Mouse (Mus musculus): ENCODE results near the gene Nprl2.

The Nprl2 gene

GRCm38 (mm10) chr9:107534408-107535202, 7.4 kb upstream of the Nprl2 start:
- DNase-seq (ENCODE audit: low spot score in 2 of 2), result no peak

DNA sequence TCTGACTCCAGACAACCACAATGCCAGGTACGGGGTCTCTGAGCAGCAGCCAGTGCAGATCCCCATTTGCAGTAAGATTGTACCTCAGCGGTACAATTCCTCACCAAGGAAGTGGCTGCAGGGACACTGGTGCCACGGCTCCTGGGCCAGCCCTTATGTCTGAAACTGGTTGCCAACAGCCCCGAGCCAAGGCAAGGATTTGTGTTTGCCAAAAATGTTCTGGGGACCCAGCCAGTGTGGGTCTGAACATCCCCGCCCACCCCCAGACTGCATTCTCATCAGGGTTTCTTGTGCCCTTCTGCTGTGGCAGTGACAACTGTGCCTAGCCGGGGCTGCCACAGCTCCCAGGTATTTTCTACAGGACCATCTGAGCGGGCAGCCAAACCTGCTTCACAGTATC, 3.8 kb upstream of the Nprl2 start:
- DNase-seq (ENCODE audit: low spot score in 2 of 2), result peak; percentile 73 to 76

DNA sequence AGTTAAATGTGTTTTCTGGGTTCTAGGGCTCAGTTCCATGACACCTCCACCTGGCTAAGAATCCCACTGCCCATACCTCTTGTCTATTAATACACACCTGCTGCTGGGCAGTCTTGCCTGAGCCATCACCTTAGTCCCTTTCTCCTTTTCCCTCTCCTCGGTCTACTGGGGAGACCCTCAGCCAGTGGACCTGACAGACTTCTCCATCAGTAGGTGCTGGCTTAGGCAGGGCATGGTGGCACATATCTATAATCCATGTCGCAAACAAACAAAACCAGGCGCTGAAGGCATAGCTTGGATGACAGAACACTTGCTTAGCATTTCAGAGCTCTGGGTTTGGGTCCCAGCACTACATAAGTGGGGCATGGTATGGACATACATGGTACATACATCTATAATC, 3.3 kb upstream of the Nprl2 start:
- DNase-seq (ENCODE audit: low spot score in 2 of 2), result no peak

DNA sequence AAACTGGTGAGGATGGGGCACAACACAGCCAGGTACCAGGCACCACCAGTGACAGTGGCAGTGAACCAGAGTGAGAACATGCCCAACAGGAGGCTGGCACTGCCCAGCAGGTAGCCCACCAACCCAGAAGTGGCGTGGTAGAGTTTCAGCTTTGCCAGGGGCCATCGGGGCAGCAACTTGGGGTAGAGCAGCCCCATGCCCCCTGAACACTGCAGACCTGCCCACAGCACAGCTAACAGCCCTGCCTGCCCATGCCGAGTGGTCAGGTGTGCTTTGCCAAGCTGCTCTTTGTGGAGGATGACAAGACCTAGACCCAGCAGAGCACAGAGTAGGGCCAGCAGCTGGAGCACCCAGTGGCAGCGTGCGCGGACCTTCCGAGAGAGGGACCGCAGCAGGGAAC, 2.1 kb upstream of the Nprl2 start:
- no peak for DNase-seq (ENCODE audit: low spot score in 2 of 2)

DNA sequence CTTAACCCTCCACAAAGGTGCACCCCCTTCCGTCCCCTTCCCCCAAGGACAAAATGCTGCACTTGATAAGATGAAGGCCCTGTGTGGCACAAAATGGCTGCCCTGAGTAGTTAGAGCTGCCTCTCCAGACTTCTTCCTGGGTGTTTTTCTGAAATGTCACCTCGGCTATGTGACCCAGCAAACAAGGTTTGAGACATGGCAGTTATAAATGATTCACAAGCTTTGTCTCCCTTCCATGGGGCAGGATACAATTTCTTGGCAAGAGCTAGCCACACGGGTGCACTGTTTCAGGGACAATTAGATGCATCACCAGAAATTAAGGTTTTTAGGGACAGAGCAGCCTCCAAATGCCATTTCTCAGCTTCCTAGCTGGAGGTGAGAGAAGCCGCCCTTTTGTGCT, 1.6 kb upstream of the Nprl2 start:
- no peak for DNase-seq (ENCODE audit: low spot score in 2 of 2)

- DNase-seq (ENCODE audit: low spot score in 2 of 2), result no peak
These were observed 1.0 kb upstream of the Nprl2 start for GRCm38 (mm10) chr9:107541005-107541404.

GRCm38 (mm10) chr9:107542352-107542686, 293 bp downstream of the Nprl2 start:
- DNase-seq (ENCODE audit: low spot score in 2 of 2), result no peak

DNA sequence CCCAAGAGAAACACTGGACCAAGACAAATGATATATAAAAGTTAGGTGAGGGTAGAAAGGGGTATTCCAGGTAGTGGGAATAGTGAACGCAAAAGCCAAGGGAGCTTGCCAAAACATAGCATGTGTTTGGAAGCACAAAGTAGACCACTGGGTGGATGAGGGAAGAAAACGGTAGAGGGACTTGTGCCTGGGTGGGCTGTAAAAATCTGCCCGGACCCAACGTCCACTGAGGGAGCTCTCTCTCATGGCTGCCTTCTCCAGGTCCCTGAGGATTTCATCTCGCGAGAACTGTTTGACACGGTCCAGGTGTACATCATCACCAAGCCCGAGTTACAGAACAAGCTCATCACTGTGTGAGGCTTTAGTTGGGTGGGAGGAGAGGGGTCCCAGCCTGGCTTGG, 695 bp downstream of the Nprl2 start:
- DNase-seq (ENCODE audit: low spot score in 2 of 2), result no peak

DNA sequence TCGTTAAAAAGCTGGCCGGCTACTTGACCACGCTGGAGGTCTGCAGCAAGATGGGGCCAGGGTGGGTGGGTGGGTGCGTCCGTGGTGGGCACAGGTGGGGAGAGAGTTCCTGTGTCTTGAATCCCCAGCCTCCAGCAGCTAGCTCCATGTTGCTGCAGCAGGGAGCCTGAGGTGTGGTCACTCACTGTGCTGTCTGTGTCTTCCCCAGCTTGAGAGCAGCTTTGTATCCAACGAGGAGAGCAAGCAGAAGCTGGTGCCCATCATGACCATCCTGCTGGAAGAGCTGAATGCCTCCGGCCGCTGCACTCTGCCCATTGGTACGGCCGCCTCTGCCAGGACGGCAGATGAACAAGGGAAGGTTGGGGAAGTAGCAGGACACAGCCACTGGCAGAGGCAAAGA, 1.3 kb downstream of the Nprl2 start:
- DNase-seq (ENCODE audit: low spot score in 2 of 2), result no peak

DNA sequence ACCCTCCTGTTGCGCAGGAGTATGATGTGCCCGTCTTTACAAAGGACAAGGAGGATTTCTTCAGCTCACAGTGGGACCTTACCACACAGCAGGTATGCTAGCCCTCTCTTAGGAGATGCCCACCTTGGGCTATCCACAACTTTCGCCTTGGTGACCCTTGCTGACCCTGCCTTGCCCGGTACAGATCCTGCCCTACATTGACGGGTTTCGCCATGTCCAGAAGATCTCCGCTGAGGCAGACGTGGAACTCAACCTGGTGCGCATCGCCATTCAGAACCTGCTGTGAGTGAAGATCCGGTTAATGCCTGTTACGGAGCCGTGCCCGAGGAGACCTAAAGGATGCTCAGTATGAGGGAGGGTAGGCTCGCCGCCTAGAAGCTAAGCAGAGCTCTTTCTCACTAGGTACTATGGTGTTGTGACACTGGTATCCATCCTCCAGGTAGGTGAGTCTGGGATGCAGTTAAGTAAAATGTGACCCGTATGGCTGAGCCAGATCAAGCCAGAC, 2.2 kb downstream of the Nprl2 start:
- no peak for DNase-seq (ENCODE audit: low spot score in 2 of 2)

DNA sequence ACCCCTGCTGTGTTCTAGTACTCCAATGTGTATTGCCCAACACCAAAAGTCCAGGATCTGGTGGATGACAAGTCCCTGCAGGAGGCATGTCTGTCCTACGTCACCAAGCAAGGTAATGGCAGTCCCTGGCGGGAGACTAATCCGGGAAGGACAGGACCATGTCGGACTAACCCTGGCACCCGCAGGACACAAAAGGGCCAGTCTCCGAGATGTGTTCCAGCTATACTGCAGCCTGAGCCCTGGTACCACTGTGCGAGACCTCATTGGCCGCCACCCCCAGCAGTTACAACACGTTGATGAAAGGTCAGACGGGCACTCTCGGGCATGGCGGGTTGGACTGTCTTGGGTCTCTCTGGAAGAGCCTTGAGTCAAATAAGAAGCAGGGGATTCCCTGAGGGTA, 2.7 kb downstream of the Nprl2 start:
- DNase-seq (ENCODE audit: low spot score in 2 of 2), result no peak

DNA sequence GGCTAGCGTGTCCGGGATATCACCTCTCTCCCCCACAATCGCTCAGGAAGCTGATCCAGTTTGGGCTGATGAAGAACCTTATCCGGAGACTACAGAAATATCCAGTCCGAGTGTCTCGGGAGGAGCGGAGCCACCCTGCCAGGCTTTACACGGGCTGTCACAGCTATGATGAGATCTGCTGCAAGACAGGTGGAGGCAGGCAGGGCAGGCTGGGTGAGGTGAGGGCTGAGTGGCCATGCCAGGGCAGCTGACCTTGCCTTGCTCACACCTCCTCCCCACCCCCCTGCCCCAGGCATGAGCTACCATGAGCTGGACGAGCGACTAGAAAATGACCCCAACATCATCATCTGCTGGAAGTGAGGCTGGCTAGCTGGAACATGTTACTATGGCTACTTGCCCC, 3.2 kb downstream of the Nprl2 start:
- no peak for DNase-seq (ENCODE audit: low spot score in 2 of 2)

GRCm38 (mm10) chr9:107545602-107546001, 3.6 kb downstream of the Nprl2 start:
- DNase-seq (ENCODE audit: low spot score in 2 of 2), result peak in 1 of 2 experiments; percentile 78

DNA sequence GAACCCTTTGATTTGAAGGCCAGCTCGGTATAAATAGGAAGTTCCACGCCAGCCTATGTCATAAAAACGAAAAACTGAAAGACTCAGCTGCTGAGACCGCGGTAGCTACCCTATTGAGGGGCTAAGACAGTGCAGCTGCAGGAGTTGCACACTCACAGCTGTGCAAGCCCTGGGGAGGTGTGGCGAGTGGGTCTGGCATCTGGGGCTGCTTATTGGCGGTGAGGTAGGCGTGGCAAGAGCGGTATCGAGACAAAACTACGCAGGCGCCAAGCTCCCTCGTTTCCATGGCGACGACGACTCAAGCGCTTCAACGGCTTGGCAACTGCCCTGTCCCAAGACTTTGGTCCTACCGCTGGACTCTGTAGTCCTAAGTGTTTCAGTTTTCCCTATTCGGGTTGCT, 5.0 kb downstream of the Nprl2 start, which contains the start of gene Zmynd10:
Gene Zmynd10 (plus strand): TSS at position 273 of the 400 bp plus-strand sequence.
- DNase-seq (ENCODE audit: low spot score in 2 of 2), result peak; percentile 94

GRCm38 (mm10) chr9:107547957-107548356, 5.9 kb downstream of the Nprl2 start:
- DNase-seq (ENCODE audit: low spot score in 2 of 2), result no peak

DNA sequence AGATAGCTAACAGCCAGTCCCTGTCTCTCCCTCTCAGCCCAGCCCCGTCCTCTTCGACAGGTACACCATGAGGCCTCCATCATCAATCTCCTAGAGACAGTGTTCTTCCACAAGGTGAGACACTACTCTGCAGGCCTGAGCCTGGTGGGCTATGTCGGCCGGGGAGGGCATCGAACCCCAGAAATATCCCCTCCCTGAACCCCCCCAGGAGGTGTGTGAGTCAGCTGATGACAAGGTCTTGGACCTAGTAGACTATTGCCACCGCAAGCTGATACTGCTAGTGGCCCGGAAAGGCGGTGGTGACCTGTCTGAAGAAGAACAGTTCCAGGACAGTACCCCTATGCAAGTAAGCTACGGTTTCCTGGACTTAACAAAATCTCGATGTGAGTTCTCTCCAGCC, 6.8 kb downstream of the Nprl2 start:
- DNase-seq (ENCODE audit: low spot score in 2 of 2), result no peak

- no peak for DNase-seq (ENCODE audit: low spot score in 2 of 2)
These were observed 7.5 kb downstream of the Nprl2 start for GRCm38 (mm10) chr9:107549297-107550074.

DNA sequence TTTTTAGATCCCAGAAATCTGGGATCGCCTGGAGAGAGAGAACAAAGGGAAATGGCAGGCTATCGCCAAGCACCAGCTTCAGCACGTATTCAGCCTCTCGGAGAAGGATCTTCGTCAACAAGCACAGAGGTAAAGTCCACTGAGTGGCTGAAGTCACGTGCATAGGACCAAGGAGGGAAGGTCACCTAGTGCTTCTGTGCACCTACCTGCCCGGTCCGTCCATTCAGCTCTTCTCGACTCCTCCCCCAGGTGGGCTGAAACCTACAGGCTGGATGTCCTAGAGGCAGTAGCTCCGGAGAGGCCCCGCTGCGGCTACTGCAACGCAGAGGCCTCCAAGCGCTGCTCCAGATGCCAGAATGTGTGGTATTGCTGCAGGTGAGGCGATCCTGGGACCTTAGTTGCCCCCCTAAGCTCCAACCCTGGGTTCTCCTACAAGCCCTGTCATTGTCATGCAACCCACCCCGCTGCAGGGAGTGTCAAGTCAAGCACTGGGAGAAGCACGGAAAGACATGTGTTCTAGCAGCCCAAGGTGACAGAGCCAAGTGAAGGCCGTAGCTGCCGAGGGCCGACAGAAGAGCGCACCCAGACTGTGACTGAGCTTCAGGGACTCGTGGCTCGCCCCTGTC, 8.6 kb downstream of the Nprl2 start:
- DNase-seq (ENCODE audit: low spot score in 2 of 2), result no peak

DNA sequence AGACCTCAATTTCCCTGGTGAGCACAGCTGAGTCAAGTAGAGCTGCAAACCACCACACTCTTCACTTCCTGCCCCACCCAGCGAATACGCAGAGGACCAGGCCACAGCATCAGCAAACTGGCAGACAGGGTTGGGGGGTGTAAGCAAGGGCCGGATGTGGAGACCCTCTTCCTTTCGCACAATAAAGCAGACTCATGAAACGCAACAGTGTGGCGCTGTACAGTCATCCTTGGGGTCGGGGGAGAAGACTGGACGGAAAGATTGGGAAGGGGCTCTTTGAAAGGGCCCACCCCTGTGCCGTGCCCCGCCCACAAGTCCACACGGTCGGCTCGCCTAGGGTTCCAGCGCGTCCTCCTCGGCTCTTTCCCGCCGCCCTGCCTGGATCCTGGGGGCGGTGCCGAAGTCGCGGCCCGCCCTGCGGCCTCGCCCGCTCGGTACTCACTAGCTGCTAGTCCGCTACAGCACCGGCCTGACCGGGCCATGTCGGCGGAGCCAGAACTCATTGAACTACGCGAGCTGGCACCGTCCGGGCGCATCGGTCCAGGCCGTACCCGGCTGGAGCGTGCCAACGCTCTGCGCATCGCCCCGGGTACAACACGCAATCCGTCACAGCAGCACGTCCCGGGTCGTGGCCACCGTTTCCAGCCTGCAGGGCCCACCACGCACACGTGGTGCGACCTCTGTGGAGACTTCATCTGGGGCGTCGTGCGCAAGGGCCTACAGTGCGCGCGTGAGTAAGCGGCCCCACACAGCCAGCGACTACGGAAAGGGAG, 9.3 kb downstream of the Nprl2 start, which contains the start of gene Rassf1:
Gene Rassf1 (plus strand): TSS at position 439 of the 773 bp plus-strand sequence.
- no peak for DNase-seq (ENCODE audit: low spot score in 2 of 2)

- DNase-seq (ENCODE audit: low spot score in 2 of 2), result no peak
These were observed 9.9 kb downstream of the Nprl2 start for GRCm38 (mm10) chr9:107551890-107552355.

- no peak for DNase-seq (ENCODE audit: low spot score in 2 of 2)
These were observed 10.8 kb downstream of the Nprl2 start for GRCm38 (mm10) chr9:107552690-107553393.

Measured in right cerebral cortex, postnatal 10 days (tissue).